Mouse (Mus musculus): Measurements from ENCODE around the gene Tenm1.

Tenm1 gene

GRCm38 (mm10) chrX:43428855-43429263, at the start of gene Tenm1:
Gene Tenm1 (minus strand): TSS chrX:43429126.
- DNase-seq (ENCODE audit: low spot score in 2 of 2) = peak; percentile 20 to 26

GRCm38 (mm10) chrX:43467311-43467710, 38.4 kb upstream of the Tenm1 start:
- DNase-seq (ENCODE audit: low spot score in 2 of 2) = no peak

DNA sequence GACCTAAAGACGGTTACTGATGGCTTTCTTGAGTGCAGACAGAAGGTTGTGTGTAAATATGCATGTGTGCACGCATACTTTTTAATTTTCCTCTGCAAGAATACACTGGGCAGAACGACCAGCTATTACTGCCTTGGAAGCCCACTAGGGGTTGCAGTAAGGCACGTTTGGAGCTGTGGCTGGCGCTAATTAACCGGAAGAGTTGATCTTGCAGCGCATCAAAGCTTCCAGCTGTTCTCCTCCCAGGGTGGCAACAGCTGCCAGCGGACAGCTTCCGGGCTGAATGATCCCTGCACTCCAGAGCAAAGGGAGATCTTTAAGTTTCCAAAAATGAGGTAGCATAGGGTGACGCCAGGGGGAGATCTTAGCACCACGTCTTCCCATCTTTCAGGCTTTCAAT, 1.7 kb upstream of the Tenm1 start:
- DNase-seq (ENCODE audit: low spot score in 2 of 2) = peak in 1 of 2 experiments; percentile 14

GRCm38 (mm10) chrX:43429982-43430531, 1.1 kb upstream of the Tenm1 start:
- peak in 1 of 2 experiments; percentile 8 for DNase-seq (ENCODE audit: low spot score in 2 of 2)

- DNase-seq (ENCODE audit: low spot score in 2 of 2) = peak in 1 of 2 experiments; percentile 2
Measured at GRCm38 (mm10) chrX:43429337-43429736, 411 bp upstream of the Tenm1 start.

DNA sequence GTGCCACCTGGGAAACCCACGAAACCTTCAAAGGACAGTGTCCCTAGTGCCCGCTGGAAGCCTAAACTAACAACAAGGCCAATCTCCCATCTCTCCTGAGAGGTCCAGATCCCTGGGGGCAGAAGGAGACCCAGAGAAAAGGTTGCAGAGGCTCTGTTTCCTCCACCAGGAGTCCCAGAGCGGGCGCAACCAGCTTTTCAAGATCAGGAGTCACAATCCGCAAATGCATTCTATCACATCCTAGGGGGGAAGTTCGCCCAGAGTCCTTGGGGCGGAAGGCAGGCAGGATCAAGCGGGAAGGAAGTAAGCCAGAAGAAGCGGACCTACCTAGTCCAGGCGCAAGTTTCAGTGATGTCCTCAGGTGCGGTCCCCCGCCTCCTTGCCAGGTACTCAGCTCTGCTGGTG, 963 bp downstream of the Tenm1 start:
- DNase-seq (ENCODE audit: low spot score in 2 of 2) = no peak

GRCm38 (mm10) chrX:43427111-43427510, 1.8 kb downstream of the Tenm1 start:
- DNase-seq (ENCODE audit: low spot score in 2 of 2) = peak in 1 of 2 experiments; percentile 12

GRCm38 (mm10) chrX:43397957-43398356, 31.0 kb downstream of the Tenm1 start:
- DNase-seq (ENCODE audit: low spot score in 2 of 2) = no peak

GRCm38 (mm10) chrX:43388106-43388505, 40.8 kb downstream of the Tenm1 start:
- DNase-seq (ENCODE audit: low spot score in 2 of 2) = no peak

DNA sequence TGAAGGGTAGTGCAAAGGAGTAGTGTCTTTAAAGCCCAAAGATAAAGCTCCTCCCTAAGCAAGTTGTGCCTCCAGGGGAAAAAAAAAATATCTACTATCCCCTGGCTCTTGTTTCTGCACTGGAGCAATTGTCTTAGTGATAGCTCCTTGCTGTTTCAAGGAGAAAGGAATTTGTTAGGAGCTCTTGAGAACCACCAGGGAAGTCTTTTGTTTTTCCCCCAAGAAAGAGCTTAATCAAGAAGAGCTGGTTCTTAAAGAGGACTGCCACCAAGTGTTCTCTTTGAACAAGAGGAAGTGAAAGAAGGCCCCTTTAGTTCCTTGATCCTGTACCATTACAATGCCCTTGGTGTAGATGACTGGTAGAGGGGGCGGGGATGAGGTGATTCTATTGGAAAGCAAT, 56.4 kb downstream of the Tenm1 start:
- no peak for DNase-seq (ENCODE audit: low spot score in 2 of 2)

DNA sequence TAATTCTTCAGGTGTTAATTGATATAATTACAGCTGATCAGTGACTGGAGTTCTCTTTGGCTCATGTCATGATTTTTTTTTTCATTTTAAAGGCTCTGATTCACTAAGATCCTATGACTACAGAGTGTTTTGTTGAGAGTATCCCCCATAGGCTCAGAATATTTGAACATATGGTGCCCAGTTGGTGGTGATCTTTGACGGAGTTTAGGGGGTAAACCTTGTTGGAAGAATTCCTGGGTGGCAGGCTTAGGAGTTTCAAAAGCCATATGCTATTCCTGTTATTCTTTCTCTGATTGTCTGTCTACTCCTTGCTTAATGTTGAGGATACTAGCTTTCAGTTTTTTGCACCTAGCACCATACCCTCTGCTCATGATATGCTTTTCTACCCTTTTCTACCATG, 109.6 kb downstream of the Tenm1 start:
- no peak for DNase-seq (ENCODE audit: low spot score in 2 of 2)

GRCm38 (mm10) chrX:43317801-43318520, 111.0 kb downstream of the Tenm1 start:
- DNase-seq (ENCODE audit: low spot score in 2 of 2) = no peak

GRCm38 (mm10) chrX:43235844-43236243, 193.1 kb downstream of the Tenm1 start:
- no peak for DNase-seq (ENCODE audit: low spot score in 2 of 2)

GRCm38 (mm10) chrX:43205003-43205402, 223.9 kb downstream of the Tenm1 start:
- DNase-seq (ENCODE audit: low spot score in 2 of 2) = no peak

- no peak for DNase-seq (ENCODE audit: low spot score in 2 of 2)
Measured at GRCm38 (mm10) chrX:43202249-43202783, 226.6 kb downstream of the Tenm1 start.

DNA sequence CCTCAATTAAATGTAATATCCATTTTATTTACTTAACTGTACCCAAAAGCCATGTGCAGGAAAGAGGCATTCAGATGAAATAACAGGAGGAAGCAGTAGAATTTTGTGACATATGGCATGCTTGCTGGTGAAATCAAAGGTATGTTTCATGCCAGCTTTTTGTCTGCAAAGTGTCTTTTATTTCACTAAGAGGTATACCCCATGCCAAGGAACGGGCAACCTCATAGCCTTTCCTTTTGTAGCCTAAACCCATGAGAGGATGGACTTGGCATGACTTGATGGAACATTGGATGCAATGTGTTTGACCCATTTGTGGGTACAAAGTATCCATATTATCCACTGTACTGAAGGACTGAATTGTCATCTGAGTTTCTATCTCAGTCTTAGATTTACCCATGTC, 246.0 kb downstream of the Tenm1 start:
- DNase-seq (ENCODE audit: low spot score in 2 of 2) = no peak

- no peak for DNase-seq (ENCODE audit: low spot score in 2 of 2)
Measured at GRCm38 (mm10) chrX:43151561-43151960, 277.4 kb downstream of the Tenm1 start.

- DNase-seq (ENCODE audit: low spot score in 2 of 2) = no peak
Measured at GRCm38 (mm10) chrX:43129696-43130095, 299.2 kb downstream of the Tenm1 start.

- no peak for DNase-seq (ENCODE audit: low spot score in 2 of 2)
Measured at GRCm38 (mm10) chrX:43122491-43122890, 306.4 kb downstream of the Tenm1 start.

- DNase-seq (ENCODE audit: low spot score in 2 of 2) = no peak
Measured at GRCm38 (mm10) chrX:43122001-43122400, 306.9 kb downstream of the Tenm1 start.

DNA sequence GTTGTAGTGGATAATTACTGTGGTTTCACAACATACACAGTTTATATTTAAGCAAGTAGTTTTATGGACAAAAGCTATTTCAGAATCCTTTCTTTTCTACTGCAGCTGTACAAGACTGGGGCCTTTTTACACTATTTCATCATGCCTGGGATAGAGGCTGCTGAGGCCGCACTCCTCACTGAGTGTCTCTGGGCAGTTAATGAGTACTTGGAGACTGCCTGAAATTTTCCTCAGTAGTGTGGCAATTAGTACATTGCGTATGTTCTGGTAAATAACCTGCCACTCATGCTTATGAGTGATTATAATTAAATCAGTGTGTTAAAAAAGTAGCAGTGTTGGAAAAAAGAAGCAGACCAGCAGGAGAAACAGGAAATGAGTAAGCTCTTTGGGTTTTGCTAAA, 442.8 kb downstream of the Tenm1 start:
- DNase-seq (ENCODE audit: low spot score in 2 of 2) = no peak

DNA sequence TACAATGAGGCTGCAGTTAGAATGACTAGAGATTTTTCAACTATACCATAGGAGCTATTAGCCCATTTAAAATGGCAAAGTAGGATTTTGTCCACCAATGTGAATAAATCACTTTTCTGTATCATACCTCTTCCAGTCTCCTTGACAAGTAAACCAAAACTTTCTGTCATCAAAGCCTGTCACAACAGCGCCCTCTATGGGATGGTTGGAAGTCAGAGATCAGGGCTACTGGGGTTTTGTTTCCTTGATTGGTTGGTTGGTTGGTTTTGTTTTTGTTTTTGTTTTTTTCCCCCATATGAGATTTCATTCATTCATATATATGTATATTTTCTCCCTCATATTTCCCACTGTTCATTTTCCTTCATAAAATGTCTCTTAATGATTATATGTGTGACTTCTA, 455.4 kb downstream of the Tenm1 start:
- no peak for DNase-seq (ENCODE audit: low spot score in 2 of 2)

DNA sequence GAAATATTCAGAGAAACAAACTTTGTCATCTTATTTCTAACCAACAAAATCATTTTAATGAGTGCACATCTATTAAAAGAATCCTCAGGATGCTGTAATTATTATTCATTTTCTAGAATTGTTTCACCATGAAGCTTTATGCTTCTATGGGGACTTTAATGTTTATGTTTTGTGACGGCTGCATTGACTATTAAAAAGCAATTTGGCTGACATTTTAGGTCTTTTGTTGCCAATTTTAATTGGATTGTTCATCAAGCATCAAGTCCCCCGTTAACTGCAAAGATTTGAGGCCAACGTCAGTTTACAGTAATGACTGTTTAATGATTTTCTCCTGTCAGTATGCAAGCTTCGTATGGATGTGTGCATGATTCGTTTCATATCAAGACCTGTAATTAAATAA, 461.3 kb downstream of the Tenm1 start:
- no peak for DNase-seq (ENCODE audit: low spot score in 2 of 2)
